Mouse (Mus musculus): ENCODE data around the gene Ddx49.

Gene Ddx49

GRCm38 (mm10) chr8:70267674-70268073 is 34.6 kb downstream of the Ddx49 start:
- in situ Hi-C loops (cut with MboI, MseI): no loop called here

GRCm38 (mm10) chr8:70259043-70259442 is 43.2 kb downstream of the Ddx49 start:
- in situ Hi-C loops (cut with MboI, MseI): no loop called here

GRCm38 (mm10) chr8:70258600-70258999 is 43.7 kb downstream of the Ddx49 start:
- in situ Hi-C loops (cut with MboI, MseI): no loop called here

GRCm38 (mm10) chr8:70257456-70257855 is 44.8 kb downstream of the Ddx49 start:
- in situ Hi-C loops (cut with MboI, MseI): no loop called here

- in situ Hi-C loops (cut with MboI, MseI): no loop called here
Observed at GRCm38 (mm10) chr8:70254628-70255027, 47.7 kb downstream of the Ddx49 start.

- in situ Hi-C loops (cut with MboI, MseI): no loop called here
Observed at GRCm38 (mm10) chr8:70247841-70248240, 54.4 kb downstream of the Ddx49 start.

DNA sequence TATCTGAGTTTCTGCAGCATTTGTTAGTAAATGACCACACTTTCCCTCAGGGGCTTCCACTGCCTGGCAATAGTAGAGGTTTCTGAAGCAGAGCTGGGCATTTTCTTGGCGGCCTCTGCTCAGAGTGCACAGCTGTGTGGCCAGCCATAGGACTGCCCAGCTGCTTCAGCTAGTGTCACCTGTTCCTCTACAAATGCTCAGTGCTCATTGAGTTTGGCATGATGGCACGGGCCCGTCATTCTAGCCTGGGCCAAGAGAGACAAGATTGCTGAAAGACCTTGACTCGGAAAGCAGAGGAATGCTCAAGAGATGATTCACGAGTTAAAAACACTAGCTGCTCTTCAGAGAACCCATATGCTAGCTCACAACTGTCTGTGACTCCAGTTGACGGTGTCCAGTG is 55.7 kb downstream of the Ddx49 start:
- in situ Hi-C loops (cut with MboI, MseI): no loop called here

Data from T-helper 1 cell (primary cell).